Mouse (Mus musculus): ENCODE results near the gene Pik3cd.

Pik3cd gene

GRCm38 (mm10) chr4:149604518-149604917, 97.9 kb downstream of the Pik3cd start:
- DNase-seq: no peak

GRCm38 (mm10) chr4:149603860-149604259, 98.5 kb downstream of the Pik3cd start:
- DNase-seq: no peak

- DNase-seq: no peak
Observed at GRCm38 (mm10) chr4:149602236-149602635, 100.1 kb downstream of the Pik3cd start.

- no peak for DNase-seq
Observed at GRCm38 (mm10) chr4:149601484-149601883, 100.9 kb downstream of the Pik3cd start.

- no peak for DNase-seq
Observed at GRCm38 (mm10) chr4:149600130-149600529, 102.2 kb downstream of the Pik3cd start.

- no peak for DNase-seq
Observed at GRCm38 (mm10) chr4:149599549-149599948, 102.8 kb downstream of the Pik3cd start.
